Mouse (Mus musculus): Measurements from ENCODE around the gene Casc3.

GRCm38 (mm10) chr11:98776052-98776764 lies 28.5 kb upstream of the Casc3 start:
- no peak for TF ChIP-seq CTCF (IDR thresholded peaks at IDR 0.05; ENCODE audit: borderline replicate concordance, control insufficient read depth, extremely low read depth, insufficient read depth, low read length, poor library complexity)
- TF ChIP-seq POLR2A (IDR thresholded peaks at IDR 0.05; ENCODE audit: control insufficient read depth, extremely low read depth, insufficient read depth, low read length, poor library complexity): no peak

Data from thymus, adult 2 months (tissue).